Mouse (Mus musculus): ENCODE data around the gene Itgb5.

DNA sequence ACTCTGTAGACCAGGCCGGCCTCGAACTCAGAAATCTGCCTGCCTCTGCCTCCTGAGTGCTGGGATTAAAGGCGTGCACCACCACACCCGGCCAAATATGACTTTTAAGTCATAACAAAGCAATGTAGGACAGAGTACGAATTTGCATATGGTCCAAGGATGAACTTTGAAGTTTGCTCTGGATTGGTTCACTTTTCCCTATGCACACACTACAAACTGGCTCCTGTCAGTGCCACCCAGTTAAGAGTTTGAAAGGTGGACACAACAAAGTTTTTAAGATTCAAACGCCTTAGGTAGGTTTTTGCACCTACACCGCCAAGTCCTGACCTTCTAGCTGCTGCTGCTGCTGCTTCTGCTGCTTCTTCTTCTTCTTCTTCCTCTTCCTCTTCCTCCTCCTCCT is 969 bp upstream of the Itgb5 start:
- TF ChIP-seq CTCF (IDR thresholded peaks at IDR 0.05; ENCODE audit: low read depth), result no peak
- no peak for TF ChIP-seq EP300 (optimal IDR thresholded peaks at IDR 0.05)
